Comparison of ENCODE assay signal across 18 mouse cellular contexts in the genomic region with DNA sequence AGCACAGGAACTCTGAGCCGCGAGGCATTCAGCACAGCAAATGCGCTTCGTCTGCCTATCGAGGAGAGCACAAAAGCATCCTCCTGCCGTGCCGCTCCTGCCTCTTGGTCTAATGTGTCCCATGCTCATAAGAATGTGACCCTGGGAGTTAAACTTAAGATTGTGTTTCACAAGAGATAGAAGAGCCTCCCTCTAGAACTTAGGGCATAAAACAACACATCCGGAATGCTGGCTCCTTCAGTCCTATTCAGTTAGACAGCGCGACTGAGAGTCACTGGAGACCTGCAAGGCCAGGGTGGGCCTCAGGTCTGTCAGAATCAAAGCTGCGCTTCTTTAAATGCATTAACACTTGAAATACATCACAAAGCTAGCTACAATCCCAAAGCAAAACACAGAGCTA.
"Had no signal": no experiment of that assay in that cellular context is flagged by ENCODE, and none has a peak within 500 bp of the region (broad histone marks: within the 10 kb centered on the region; RNA-seq: fewer than 3 reads in every experiment).

No protein-coding gene starts in this region.

- ATAC-seq: inflammation-experienced regulatory T-cells, adult 6 months; intestine, embryonic 16.5 days had no signal

- H3K4me2 ChIP-seq: midbrain, embryonic 11.5 days had no signal

- H3K27ac ChIP-seq: left cerebral cortex, adult 2 months; liver, embryonic 14.5 days; stomach, postnatal 0 days had no signal

- H3K4me3 ChIP-seq: left cerebral cortex, adult 2 months had no signal

- H3K9ac ChIP-seq: liver, embryonic 14.5 days had no signal

- DNase-seq: kidney, adult 8-10 months; kidney, postnatal 36 days; layer of hippocampus, postnatal 36 days; lung, adult 2 months; lung, postnatal 14 days; lung, postnatal 4 days; midbrain, embryonic 14.5 days; right cerebral cortex, postnatal 14 days; right cerebral cortex, postnatal 4 days; thymus, adult 2 months; thymus, postnatal 14 days; thymus, postnatal 4 days had no signal
